Mouse (Mus musculus) frontal cortex, postnatal 25 days (tissue): ENCODE measurements around the gene Hpcal1.

Source experiments
- DNase-seq, 2 experiments: peaks; one replicate each; pipeline ENCODE4 v3.0.0; 2022; ENCODE audit warnings: low spot score in 2 of 2

The Hpcal1 gene

DNA sequence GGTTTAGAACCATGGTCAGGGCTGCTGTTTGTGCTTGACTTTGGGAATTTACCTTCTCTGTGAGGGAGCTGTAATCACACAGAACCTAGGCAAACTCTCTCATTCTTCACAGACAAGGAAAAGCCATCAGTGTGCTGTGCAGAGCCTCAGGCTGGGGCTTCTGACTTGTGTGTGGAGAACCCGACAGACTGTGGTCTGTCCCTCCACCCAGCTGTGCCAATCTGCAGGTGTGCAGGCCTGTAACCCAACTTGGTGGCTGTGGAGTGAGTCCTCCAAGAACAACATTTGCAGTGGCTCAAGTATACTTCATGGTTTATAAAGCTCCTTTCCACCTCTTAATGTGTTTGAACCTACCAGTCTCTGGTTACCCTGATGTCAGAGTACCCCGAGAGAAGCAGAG is 4.5 kb upstream of the Hpcal1 start:
- no peak for DNase-seq

DNA sequence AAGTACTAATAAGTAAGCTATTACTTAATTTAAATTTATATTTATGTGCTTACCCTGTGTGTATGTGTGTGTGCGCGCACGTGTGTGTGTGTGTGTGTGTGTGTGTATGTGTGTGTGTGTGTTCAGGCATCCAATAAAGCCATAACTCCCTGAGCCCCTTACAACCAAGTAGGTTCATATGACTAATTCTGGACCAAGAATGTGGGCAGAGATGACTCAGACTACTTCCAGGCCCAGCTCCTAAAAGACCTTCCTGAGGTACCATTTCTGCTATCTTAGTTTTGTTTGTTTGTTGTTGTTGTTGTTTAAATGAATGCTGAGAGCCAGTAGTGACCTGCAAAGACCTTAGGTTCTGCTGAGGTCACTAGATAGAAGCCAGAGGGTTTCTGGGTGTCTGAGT is 1.7 kb upstream of the Hpcal1 start:
- DNase-seq: no peak

DNA sequence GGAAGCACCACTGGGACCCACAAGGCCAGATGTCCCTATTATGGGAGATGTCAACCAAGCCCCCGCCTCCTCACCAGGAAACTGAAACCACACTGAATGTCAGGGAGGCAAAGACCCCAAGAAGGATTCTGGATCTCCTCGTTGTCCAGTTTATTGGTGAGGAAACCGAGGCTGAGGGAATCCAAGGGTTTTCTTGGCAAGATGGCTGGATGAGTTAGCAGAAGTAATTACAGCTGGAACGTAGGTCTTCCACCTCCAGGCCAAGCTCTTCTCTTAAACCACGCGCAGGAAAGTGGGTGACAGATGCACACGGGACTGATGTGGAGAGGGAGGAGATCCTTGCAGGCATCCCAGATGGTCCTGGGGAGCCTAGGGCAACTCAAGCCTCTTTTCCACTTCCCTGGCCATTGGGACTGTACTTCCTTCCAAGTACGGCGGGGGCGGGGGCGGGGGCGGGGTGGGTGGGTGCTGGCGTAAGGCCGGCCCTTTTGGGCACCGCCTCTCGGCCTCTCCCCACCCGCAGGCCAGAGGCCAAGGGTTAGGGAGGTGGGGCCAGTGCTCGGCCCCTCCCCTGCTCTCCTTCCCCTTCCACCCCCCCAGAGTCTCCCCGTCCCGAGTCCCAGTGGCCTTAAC is 609 bp upstream of the Hpcal1 start:
- no peak for DNase-seq

DNA sequence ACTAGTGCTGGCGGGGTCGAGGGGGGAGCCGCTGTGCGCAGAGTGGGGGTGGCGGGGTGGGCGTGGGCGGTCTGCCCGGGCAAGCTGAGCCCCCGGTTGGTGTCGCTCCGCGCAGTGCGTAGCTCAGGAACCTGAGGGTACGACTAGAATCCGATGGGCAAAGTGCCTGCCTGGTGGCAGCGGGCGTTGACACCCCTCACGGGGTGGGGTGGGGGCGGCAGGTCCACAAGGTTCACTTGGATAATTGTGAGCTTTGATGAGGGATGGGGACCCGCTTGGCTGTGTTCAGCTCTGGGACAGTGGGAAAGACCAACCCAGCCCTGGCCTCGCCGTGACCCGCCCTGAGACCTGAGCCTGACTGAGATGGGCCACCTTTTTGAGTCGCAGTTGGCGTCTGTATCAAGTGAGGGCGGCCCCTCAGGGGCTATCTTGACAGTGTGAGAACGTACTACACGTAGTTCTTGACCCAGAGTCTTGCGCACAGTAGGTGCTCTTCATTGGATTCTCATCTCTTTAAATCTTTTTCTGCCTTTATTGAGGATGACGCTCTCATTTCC is 742 bp downstream of the Hpcal1 start:
- DNase-seq: no peak

DNA sequence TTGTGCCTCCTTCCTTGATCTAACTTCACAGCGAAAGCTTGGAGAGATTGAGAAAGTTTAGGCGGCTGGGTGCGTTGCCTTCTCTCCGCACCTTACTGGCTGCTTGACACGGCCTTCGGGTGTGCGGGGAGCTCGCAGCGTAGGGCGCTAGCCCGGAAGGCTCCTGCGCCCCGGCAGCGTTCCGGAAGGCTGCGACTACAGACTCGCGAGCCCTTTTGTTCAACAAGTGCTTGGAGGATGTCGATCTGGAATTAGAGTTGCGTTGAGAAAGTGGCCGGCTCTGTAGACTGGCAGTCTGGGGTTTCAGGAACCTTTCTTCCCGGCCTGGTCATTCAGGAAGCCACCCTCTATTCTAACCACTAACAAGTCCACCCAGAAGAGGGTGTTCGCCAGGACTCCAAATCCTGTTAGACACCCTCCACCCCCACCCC is 1.2 kb downstream of the Hpcal1 start:
- DNase-seq: no peak

DNA sequence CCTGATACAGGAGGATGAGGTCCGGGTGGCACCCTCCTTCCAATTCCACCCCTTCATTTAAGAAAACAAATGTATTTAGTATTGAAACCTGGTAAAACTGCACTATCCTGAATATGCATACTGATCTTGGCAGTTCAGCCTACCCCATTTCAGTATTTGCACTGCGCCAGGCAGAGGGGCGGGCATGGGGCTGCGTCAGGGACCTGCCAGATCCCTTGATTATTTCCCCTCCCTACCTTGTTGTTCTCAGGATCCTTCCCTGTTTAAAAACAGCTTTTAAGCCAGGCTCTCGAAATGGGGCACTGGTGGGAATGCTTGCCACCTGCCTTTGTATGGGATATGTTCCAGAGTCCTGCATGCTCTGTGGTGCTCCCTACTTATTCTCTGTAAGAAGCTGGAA is 1.7 kb downstream of the Hpcal1 start:
- no peak for DNase-seq

DNA sequence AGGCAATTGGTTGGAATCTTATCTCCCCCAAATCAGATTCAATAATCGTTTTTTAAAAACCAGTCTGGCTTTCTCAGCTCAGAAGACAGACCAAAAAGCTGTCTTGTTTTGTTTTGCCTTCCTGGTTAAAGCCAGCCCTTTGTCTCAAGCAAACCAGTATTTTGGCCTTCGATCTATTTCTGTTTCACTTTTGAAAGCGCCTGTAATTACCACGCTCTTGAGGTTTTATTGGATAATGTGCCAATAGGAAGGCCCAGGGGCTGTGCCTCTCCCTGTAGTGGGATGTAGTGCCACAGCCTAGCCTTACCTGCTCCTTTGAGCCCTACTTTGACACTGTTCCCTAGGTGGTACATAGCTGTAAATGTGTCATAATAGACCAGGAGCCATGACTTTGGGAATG is 2.3 kb downstream of the Hpcal1 start:
- no peak for DNase-seq

DNA sequence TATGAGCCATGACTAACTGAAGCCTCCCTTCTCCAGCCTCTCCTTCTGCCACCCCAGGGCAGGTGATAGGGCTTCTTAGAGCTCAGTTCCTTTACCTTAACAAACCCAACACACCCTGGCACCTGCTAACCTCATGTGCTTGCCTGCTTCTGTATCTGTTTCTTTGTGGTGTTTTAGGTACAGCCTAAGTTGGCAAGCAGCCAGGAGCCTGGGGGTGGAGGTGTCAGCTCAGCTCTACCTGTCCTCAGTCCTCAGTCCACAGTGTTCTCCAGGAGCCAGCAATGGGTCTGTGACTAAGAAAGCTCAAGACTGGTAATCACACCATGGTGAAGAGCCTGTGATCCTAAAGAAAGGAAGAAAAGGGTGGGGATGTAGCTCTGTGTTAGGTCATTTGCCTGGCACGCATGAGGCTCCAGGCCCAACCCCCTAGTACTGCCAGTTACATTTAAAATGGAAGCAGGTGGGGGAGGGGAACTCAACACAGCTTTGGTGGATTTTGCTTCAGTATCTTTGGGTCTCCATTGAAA is 4.0 kb downstream of the Hpcal1 start:
- no peak for DNase-seq

DNA sequence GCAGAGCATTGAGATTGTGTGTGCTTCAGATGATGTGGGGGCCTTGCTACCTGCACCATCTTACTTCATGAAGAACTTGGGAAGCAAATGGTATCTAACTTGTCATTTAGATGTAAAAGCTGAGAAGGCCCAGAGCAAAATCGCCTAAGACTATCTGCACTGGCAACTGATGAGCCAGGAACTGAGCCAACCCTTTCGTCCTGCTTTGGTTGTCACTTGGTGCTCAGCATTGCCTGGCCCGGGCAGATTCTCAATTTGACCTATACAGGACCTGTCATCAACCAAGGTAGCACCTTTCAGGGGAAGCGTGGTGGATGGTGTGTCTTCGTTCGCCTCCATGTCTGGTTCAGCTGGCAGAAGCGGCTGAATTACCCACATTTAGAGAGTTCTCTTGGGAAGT is 5.7 kb downstream of the Hpcal1 start:
- no peak for DNase-seq

DNA sequence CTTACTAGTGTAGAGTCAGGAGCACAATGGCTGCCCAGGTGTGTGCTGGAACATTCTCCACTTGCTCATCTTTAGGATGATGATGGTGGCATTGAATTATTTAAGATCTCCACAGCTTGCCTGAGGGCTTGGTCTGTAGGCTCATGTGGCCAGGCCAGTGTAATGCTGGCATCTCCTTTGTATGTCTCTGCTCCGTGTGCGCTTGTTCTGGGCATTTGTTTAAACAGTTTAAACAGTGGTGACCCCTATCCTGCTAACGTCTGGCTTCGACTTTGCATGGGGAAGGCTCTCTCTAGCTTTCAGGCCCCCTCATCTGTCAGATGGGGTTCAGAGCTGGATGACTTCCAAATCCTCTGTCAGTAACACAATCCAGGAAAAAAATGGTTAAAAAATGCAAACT is 8.3 kb downstream of the Hpcal1 start:
- DNase-seq: no peak

DNA sequence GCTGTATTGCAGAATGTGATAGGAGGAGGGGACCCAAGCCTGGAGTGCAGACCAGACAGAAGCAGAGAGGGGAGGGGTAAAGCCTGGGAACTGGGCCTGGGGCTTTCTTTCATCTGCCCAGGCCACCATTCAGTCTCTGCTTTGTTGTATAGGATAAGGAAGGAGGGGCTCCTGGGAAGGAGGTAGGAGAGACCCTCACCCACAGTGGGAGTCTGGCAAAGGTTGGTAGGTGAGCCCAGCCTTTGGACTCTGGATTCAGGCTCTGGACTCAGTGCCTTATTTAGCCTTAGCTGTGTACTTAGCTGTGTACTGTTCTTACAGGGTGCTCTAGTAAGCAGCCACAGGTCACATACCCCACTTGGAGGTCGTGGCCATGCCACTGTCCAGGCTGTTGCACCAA is 8.8 kb downstream of the Hpcal1 start:
- DNase-seq: no peak

DNA sequence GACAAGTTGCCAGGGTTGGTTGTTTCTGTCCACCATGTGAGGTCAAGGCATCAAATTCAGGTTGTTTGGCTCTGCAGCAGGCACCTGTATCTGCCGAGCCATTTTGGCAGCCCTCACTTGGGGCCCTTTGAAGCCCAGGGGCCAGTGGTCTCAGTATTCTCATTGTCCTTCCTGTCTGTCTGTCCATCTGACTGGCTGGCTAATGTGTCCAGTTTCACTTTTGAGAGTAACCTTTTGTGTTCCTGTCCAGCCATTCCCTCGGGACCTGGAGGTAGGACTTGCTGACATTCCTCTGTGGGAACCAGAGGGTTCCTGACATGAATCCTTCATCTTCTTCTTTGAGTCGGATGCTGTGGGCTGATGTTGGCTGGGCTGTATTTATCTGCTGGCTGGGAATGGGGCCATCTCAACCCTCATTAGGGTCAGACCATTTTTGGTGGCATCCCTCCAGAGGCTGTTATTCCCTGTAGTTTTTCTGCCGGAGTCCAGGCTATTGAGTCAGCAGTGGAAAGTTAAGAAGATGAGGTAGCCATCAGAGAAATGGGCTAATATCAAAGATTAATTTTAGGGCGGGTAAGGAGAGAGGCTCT is 10.6 kb downstream of the Hpcal1 start:
- DNase-seq: no peak

DNA sequence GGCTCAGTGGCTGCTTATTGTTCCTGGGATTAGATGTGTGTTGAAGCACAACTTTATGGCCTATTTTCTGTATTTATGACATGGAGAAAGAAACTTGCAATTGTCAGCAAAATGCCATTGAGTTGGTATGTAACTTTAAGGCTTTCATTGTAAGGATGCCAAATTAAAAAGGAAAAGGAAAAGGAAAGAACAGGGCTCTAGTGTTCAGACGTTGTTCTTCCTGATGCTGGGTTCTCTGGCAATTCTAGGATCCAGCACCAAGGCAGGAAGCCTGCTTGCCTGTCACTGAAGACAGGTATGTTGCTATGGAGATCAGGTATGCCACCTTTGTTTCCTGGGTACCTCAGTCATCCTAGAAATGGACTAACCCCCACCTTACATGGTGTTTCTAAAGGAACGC is 11.1 kb downstream of the Hpcal1 start:
- no peak for DNase-seq

DNA sequence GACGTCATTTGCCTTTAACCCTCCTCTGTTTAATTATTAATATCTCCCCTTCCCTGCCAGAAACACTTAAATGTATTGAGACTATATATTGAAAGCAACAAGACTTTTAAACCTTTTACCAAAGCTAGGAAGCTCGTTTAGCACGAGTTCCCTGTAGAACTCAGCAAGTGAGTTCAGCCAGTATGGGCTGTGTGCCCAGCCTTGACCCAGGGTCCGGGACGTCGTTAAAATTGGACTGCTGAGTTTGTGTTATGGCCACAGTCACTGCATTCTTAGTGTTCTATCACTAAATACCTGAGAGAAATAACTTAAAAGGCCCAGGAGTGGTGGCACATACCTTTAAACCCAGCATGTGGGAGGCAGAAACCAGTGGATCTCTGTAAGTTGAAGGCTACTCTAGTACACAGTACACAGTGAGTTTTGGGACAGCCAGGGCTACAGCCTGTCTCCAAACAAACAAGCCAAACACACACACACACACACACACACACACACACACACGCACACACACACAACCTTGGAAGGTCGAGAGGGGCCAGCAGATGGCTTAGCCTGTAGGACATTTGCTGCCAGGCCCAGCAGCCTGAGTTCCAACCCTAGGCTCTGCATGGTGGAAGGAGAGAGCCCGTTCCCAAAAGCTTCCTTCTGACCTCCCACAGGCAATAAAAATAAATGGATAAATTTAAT is 11.7 kb downstream of the Hpcal1 start:
- DNase-seq: no peak

DNA sequence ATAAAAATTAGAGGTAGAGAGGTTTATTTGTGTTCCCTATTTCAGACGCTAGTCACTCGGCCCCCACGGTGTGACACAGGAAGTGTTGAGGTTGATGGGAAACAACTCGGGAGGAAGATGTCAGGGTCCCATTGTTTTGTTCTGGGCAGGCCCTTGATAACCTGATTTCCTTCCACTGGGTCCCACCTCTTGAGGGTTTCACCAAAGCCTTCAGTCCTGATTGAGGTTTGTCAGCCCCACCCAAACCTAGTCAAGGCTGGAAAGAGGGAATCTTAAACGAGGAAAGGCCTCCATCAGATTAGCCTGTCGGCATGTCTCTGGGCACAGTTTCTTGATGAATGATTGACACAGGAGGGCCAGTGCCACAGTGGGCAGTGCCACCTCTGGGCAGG is 12.3 kb downstream of the Hpcal1 start:
- DNase-seq: no peak

DNA sequence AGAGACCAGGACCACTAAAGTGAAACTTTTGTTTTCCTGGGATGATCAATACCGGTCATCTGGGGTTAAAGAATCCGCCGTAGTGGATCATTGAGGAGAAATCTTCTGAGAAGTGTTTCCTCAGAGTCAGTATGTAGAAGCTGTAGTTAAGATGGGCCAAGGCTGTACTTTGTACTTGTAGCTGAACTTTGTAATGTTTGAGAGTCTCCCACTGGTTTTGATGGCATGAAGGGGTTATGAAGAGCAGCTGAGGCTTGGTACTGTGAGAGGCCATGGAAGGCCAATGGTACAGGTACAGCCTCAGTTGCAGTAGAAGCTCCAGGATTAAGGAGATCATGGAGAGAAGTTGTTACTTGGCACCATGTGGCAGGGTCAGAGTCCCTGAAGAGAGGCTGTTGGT is 13.2 kb downstream of the Hpcal1 start:
- DNase-seq: no peak

DNA sequence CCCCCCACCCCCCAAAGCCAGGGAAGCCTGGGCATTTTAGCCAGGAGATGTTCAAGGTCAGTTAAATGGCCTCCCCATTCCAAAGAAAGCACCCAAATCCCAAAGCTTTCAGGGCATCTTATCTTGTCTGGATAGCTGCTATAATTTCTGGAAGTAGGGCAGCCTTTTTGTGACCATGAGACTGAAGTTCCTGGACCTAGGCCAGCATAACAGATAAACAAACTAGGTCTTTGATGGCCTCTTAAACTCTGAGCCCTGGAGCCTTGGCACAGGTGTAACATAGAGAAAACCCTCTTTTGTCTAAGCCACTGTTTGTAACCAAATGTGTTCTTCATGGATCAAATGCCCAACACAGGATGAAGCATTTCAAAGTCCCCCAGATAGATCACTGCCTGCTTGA is 16.8 kb downstream of the Hpcal1 start:
- no peak for DNase-seq

DNA sequence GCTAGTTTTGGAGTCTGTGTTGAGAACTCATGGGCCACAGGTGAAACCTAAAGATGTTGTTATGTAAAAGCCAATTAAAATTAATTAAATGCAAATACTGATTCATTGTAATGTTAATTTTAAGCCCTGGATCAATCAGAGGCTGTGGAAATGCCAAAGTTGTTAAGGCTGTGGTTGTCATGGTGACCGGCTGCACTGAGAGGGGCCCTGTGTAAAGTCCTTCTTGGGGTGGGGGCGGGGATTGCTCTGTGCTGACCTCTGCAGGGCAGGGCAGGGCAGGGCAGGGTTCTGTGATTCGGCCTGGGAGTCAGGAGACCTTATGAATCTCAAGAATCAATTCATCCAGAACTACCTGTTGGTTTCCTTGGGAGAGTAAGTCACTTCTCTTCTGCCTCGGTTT is 18.8 kb downstream of the Hpcal1 start:
- no peak for DNase-seq

DNA sequence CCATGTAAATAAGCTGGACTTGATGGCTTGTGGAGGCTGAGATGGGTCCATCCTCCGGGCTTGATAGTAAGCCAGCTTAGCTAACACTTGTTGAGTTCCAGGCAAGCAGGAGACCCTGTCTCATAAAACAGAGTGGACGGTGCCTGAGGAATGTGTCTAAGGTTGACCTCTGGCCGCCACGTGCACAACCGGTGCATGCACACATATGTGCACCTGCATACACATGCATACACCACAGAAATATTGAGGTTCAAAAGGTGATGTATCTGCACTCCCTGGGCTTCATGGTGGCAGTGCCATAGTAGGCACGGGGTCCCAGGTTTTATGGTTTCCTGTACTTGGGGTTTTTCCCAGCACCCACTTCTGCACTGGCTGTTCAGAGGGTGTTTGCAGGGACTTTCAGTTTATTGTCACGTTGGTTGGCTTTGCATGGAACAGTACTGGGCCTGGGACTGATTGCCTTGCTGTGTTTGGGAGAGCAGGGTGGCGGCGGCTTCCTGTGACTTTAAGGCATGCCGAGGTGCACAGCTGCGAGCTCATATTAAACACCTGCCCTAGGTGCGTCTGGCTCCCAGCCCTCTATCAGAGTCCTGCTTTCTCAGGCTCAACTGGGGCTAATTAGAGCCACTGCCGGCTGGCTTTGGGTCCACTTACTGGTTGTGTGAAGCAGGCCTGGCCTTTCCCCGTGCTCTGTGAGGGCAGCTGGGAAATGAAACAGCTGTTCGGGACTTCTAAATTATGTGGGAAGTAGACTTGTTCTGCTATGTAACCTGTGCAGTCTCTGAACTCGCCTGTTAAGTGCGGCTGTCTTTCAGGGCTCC is 19.5 kb downstream of the Hpcal1 start:
- no peak for DNase-seq

DNA sequence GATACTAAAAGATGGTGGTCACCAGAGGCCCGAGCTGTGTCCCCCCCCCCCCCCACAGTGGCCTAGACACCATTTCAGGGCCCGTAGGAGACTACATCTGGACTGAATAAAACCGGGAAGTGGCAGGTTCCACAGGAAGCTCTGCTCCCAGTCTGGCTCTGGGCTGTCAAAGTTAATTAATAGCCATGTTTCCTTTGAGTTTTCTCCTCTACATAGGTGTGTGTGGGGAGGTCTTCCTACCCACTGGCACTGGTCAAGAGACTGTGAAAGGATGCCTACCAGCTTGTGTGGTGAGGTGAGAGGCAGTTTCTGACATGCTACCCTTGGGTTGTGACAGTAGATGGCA is 20.1 kb downstream of the Hpcal1 start:
- no peak for DNase-seq

DNA sequence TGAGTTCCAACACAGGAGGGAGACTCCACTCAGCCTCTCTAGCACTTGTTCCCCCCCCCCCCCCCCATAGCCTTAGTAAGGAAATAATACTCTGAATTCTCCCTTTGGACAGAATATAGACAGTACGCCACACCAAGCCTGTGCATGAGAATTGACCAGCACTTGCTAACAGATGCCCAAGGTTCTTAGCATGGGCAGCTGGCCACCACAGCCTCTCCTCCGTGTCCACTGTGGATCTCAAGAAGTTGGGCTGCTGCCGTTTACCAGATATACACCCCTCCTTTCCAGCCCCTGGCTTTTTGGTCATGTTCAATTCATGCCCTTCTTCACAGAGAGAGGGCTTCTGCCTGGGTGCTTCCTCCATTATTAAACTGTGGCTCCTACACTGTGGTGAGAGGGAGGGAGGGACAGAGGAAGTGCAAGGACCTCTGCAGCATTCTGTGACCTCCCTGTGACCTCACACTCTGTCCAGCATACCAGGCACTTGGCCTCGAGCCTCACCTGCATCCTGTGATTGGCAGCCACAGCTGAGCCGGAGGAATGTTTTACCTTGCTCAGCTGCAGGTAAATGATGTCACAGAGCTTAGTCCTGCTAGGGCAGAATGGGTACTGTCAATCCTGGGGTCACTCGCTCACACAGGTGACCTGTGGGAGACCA is 21.2 kb downstream of the Hpcal1 start:
- no peak for DNase-seq

DNA sequence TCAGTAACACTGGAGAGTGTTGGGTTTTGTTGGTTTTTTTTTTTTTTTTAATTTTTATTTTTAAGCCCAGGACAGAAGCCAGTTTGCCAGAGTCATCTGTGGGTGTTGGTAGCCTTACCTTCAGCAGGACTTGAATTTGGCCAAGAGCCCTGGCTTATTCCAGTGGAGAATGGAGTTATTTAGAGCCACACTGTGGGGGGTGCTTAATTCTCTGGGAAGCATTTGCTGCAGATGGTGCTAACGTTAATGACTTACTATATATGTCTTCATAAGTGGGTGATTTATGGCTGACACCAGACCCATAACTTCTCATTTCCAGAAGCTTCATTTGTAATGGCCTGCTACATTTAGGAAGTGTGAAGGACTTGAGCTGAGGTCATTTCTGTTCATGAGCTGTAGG is 21.9 kb downstream of the Hpcal1 start:
- no peak for DNase-seq
